ENCODE assay signal across 1 mouse cellular context in genomic region chr5:137293282-137293681, GRCm38 (mm10).
TF ChIP-seq lines count a peak whose summit lies in the region.

No protein-coding gene starts in this region.

TF ChIP-seq in C2C12, 6 proteins besides CTCF, POLR2A, EP300 and RAD21:
- TF ChIP-seq MYOG (IDR thresholded peaks at IDR 0.05; ENCODE audit: control insufficient read depth, extremely low read depth, insufficient read length) (no peak), MYOD1 (IDR thresholded peaks at IDR 0.05; ENCODE audit: control insufficient read depth, insufficient read length, low read depth) (no peak)
